ENCODE assay signal across 8 mouse cellular contexts in the genomic region with DNA sequence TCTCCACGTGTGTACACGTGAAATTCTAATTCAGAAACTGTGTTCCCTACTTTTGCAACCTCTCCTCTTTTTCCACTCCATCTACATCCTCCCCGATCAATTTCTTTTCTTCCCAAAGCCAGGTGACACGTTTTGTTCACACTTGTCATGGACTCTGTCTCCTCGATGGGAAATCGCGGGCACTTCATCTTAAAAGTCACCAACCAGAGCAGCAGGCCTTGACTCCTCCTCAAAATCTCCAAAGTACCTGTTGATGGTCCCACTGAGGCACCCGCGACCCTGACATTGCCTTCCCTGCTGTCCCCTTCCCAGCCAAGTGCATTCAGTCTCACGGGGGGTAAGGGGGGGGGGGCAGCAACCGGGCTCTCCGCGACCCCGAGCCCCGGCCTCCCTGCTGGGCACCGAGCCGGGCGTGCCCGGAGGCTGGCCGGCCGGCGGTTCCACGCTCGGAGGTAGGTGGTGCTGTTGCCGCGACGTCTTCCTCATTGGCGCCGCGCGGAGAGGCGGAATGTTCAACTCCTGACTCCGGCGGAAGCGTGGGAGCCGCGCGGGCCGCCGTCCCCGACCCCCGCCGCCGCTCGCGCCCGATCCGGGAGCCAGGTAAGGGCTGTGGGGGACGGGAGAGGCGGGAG. TPM values are rescaled to one million over a fixed set of nuclear protein-coding genes. Genes with fewer than 3 reads are reported as not detected.
DNase-seq lines count a peak whose midpoint lies in the region; ATAC-seq and TF ChIP-seq lines count a peak whose summit lies in the region.

Gene Map3k20 (plus strand): TSS at position 382 of the 632 bp plus-strand sequence.

- no peaks in the 10 kb centered on the region for H3K9me3 ChIP-seq in embryonic facial prominence, embryonic 11.5 days (replicated peaks; ENCODE audit: control insufficient read depth, low read length)
- no peaks in the 10 kb centered on the region for H3K9me3 ChIP-seq in limb, embryonic 15.5 days
- H3K9me3 ChIP-seq in midbrain, embryonic 16.5 days (replicated peaks; ENCODE audit: control insufficient read depth, low read length, poor library complexity, severe bottlenecking): no peaks in the 10 kb centered on the region
- no peaks in the 10 kb centered on the region for H3K9me3 ChIP-seq in stomach, embryonic 14.5 days (ENCODE audit: control insufficient read depth, low read depth, low read length)

- under 1% methylated on average over 47 of the region's 50 CpGs for WGBS in embryonic facial prominence, embryonic 11.5 days
- WGBS in heart, adult 2 months: 1% methylated on average over 50 of the region's 50 CpGs
- 3% methylated on average over 48 of the region's 50 CpGs for WGBS in kidney, adult 2 months
- WGBS in limb, embryonic 15.5 days: 2% methylated on average over 47 of the region's 50 CpGs
- 2% methylated on average over 31 of the region's 50 CpGs for WGBS in midbrain, embryonic 16.5 days
- WGBS in stomach, embryonic 14.5 days: 2% methylated on average over 50 of the region's 50 CpGs

- H3K27me3 ChIP-seq in embryonic facial prominence, embryonic 11.5 days (ENCODE audit: control insufficient read depth, insufficient read depth, low read length): no peaks in the 10 kb centered on the region
- H3K27me3 ChIP-seq in heart, adult 2 months (ENCODE audit: control insufficient read depth, insufficient read depth, low read length): no peaks in the 10 kb centered on the region
- no peaks in the 10 kb centered on the region for H3K27me3 ChIP-seq in kidney, adult 2 months (replicated peaks; ENCODE audit: control insufficient read depth, insufficient read depth, low read length)
- H3K27me3 ChIP-seq in limb, embryonic 15.5 days: no peaks in the 10 kb centered on the region
- H3K27me3 ChIP-seq in midbrain, embryonic 16.5 days (ENCODE audit: control insufficient read depth, insufficient read depth, low read depth, low read length): 0 out of 2 replicates have a peak, but pooled peaks cover 4% of the 10 kb centered on the region
- no peaks in the 10 kb centered on the region for H3K27me3 ChIP-seq in stomach, embryonic 14.5 days (ENCODE audit: control insufficient read depth, insufficient read depth, low read length)

- ATAC-seq in embryonic facial prominence, embryonic 11.5 days (replicated peaks; ENCODE audit: insufficient number of reproducible peaks, low FRiP score, low TSS enrichment, low read depth): peak; percentile 52; the same call in 1 of the 2 replicates
- peak; percentile 61; the same call in 1 of the 2 replicates for ATAC-seq in limb, embryonic 15.5 days (ENCODE audit: insufficient number of reproducible peaks, low FRiP score, low TSS enrichment, low read depth)
- ATAC-seq in midbrain, embryonic 16.5 days: peak; percentile 80
- peak; percentile 83 for ATAC-seq in stomach, embryonic 14.5 days (ENCODE audit: insufficient number of reproducible peaks, insufficient read depth, low FRiP score, low read depth)

- DNase-seq in 3134 (ENCODE audit: extremely low read depth, insufficient read length, low spot score): peak; percentile 85
- peak; percentile 85 for DNase-seq in adrenal gland, adult 2 months
- peak; percentile 81 for DNase-seq in embryonic facial prominence, embryonic 11.5 days (ENCODE audit: low spot score)
- peak; percentile 87 for DNase-seq in heart, adult 2 months
- peak; percentile 75 for DNase-seq in kidney, adult 2 months

- peak within 1 kb of the TSS; percentile 78 for H3K9ac ChIP-seq in embryonic facial prominence, embryonic 11.5 days (replicated peaks; ENCODE audit: low read length)
- peak within 1 kb of the TSS; percentile 100 for H3K9ac ChIP-seq in heart, adult 2 months (ENCODE audit: low read depth, low read length)
- H3K9ac ChIP-seq in limb, embryonic 15.5 days: peak within 1 kb of the TSS; percentile 76
- H3K9ac ChIP-seq in midbrain, embryonic 16.5 days (ENCODE audit: low read depth, low read length): peak within 1 kb of the TSS; percentile 76
- H3K9ac ChIP-seq in stomach, embryonic 14.5 days (replicated peaks; ENCODE audit: low read depth, low read length): peak within 1 kb of the TSS; percentile 87

- TF ChIP-seq POLR2A in heart, adult 2 months (IDR thresholded peaks at IDR 0.05; ENCODE audit: insufficient read depth, low read depth, low read length): no peak
- TF ChIP-seq POLR2A in kidney, adult 2 months (IDR thresholded peaks at IDR 0.05; ENCODE audit: low read depth, low read length): no peak

- peak; percentile 78 for TF ChIP-seq CTCF in heart, adult 2 months (IDR thresholded peaks at IDR 0.05)
- TF ChIP-seq CTCF in kidney, adult 2 months (conservative IDR thresholded peaks at IDR 0.05; ENCODE audit: insufficient read depth, insufficient read length, low read depth, low read length): peak; percentile 43

- peaks cover 2% of the 10 kb centered on the region for H3K79me2 ChIP-seq in heart, adult 2 months (replicated peaks; ENCODE audit: control insufficient read depth, insufficient read depth, low read length)

- no peaks in the 10 kb centered on the region for H3K36me3 ChIP-seq in embryonic facial prominence, embryonic 11.5 days (replicated peaks; ENCODE audit: control insufficient read depth, insufficient read depth, low read depth, low read length)
- H3K36me3 ChIP-seq in heart, adult 2 months (ENCODE audit: control insufficient read depth, insufficient read depth, low read length): no peaks in the 10 kb centered on the region; the same call in none of the 2 replicates
- no peaks in the 10 kb centered on the region for H3K36me3 ChIP-seq in kidney, adult 2 months (ENCODE audit: control insufficient read depth, insufficient read depth, low read length)
- no peaks in the 10 kb centered on the region for H3K36me3 ChIP-seq in limb, embryonic 15.5 days
- no peaks in the 10 kb centered on the region for H3K36me3 ChIP-seq in midbrain, embryonic 16.5 days (ENCODE audit: control insufficient read depth, insufficient read depth, low read length)
- H3K36me3 ChIP-seq in stomach, embryonic 14.5 days (ENCODE audit: control insufficient read depth, insufficient read depth, low read length): no peaks in the 10 kb centered on the region

- H3K4me1 ChIP-seq in embryonic facial prominence, embryonic 11.5 days (ENCODE audit: control insufficient read depth, insufficient read depth, low read length): no peaks in the 10 kb centered on the region
- H3K4me1 ChIP-seq in heart, adult 2 months (ENCODE audit: control insufficient read depth, insufficient read depth, low read length): peaks cover 13% of the 10 kb centered on the region
- no peaks in the 10 kb centered on the region for H3K4me1 ChIP-seq in kidney, adult 2 months (ENCODE audit: control insufficient read depth, insufficient read depth, low read length)
- 0 out of 2 replicates have a peak, but pooled peaks cover 14% of the 10 kb centered on the region for H3K4me1 ChIP-seq in limb, embryonic 15.5 days
- H3K4me1 ChIP-seq in midbrain, embryonic 16.5 days (ENCODE audit: control insufficient read depth, insufficient read depth, low read length): peaks cover 7% of the 10 kb centered on the region; the same call in 1 of the 2 replicates
- H3K4me1 ChIP-seq in stomach, embryonic 14.5 days (ENCODE audit: control insufficient read depth, insufficient read depth, low read length): peaks cover 9% of the 10 kb centered on the region

- H3K4me3 ChIP-seq in embryonic facial prominence, embryonic 11.5 days (ENCODE audit: low read depth, low read length): peak within 1 kb of the TSS; percentile 62
- H3K4me3 ChIP-seq in heart, adult 2 months: peak within 1 kb of the TSS; percentile 74
- peak within 1 kb of the TSS; percentile 90 for H3K4me3 ChIP-seq in kidney, adult 2 months (ENCODE audit: insufficient read depth, low read depth, low read length)
- H3K4me3 ChIP-seq in limb, embryonic 15.5 days: peak within 1 kb of the TSS; percentile 71
- H3K4me3 ChIP-seq in midbrain, embryonic 16.5 days (ENCODE audit: low read depth, low read length): peak within 1 kb of the TSS; percentile 80
- peak within 1 kb of the TSS; percentile 76 for H3K4me3 ChIP-seq in stomach, embryonic 14.5 days (ENCODE audit: low read depth, low read length)

- TF ChIP-seq EP300 in heart, adult 2 months (IDR thresholded peaks at IDR 0.05; ENCODE audit: insufficient read depth, low read depth, low read length): no peak

- no peak within 1 kb of the TSS for H3K27ac ChIP-seq in embryonic facial prominence, embryonic 11.5 days (replicated peaks; ENCODE audit: low read depth, low read length)
- H3K27ac ChIP-seq in heart, adult 2 months: peak within 1 kb of the TSS; percentile 97
- no peak within 1 kb of the TSS for H3K27ac ChIP-seq in kidney, adult 2 months (ENCODE audit: insufficient read depth, low read depth, low read length)
- peak within 1 kb of the TSS; percentile 51 for H3K27ac ChIP-seq in limb, embryonic 15.5 days
- no peak within 1 kb of the TSS for H3K27ac ChIP-seq in midbrain, embryonic 16.5 days (ENCODE audit: low read length)
- peak within 1 kb of the TSS; percentile 58; the same call in 1 of the 2 replicates for H3K27ac ChIP-seq in stomach, embryonic 14.5 days (ENCODE audit: low read length)

- peak within 1 kb of the TSS; percentile 90 for H3K4me2 ChIP-seq in embryonic facial prominence, embryonic 11.5 days (ENCODE audit: low read depth, low read length)
- peak within 1 kb of the TSS; percentile 79 for H3K4me2 ChIP-seq in limb, embryonic 15.5 days
- peak within 1 kb of the TSS; percentile 95 for H3K4me2 ChIP-seq in midbrain, embryonic 16.5 days (ENCODE audit: low read length)
- H3K4me2 ChIP-seq in stomach, embryonic 14.5 days (replicated peaks; ENCODE audit: low read depth, low read length): peak within 1 kb of the TSS; percentile 66

- intact Hi-C loops in heart, adult 2 months (cut with DNase I): loop anchor here (1.0 to 5.0 kb wide), 2 partner anchors 48 to 105 kb away; no protein-coding TSS in a partner anchor

RNA-seq across cellular contexts. Expression of gene Map3k20, which starts in this region (rescaled TPM):
- 10 to 100 TPM; 25.8 to 27.3 TPM for total RNA-seq in adrenal gland, adult 2 months (2021)
- 3.3 and 5.1 TPM in 2 replicates for polyA plus RNA-seq in adrenal gland, adult 2 months (2012; rRNA removed)
- polyA plus RNA-seq in embryonic facial prominence, embryonic 11.5 days (2014; fragmentation: Nextera tagmentation; extraction: Ambion mirVana): 8.6 and 8.8 TPM in 2 replicates
- 100 to 1,000 TPM; 275 to 303 TPM for total RNA-seq in heart, adult 2 months (2021)
- 75.1 and 124 TPM in 2 replicates for polyA plus RNA-seq in heart, adult 2 months (2012; rRNA removed)
- polyA plus RNA-seq in kidney, adult 2 months (2012; rRNA removed): 7.0 and 8.3 TPM in 2 replicates
- polyA plus RNA-seq in limb, embryonic 15.5 days (2015; fragmentation: Nextera tagmentation; extraction: Ambion mirVana): 21.4 and 21.8 TPM in 2 replicates
- polyA plus RNA-seq in midbrain, embryonic 16.5 days (2015; fragmentation: Nextera tagmentation; extraction: Ambion mirVana): 4.4 and 5.1 TPM in 2 replicates
- 32.5 and 35.8 TPM in 2 replicates for polyA plus RNA-seq in stomach, embryonic 14.5 days (2014; fragmentation: Nextera tagmentation; extraction: Ambion mirVana)

Comparison
In these comparisons a context has a peak if more than half of its experiments do, and no peak if none do; other contexts are left out.
1. RNA of gene Map3k20 (total RNA-seq): 275 to 303 TPM in heart, adult 2 months; 25.8 to 27.3 TPM in adrenal gland, adult 2 months; every median in the first group is over 4 times any median in the second.
2. H3K27ac ChIP-seq: peak in heart, adult 2 months (single experiment), limb, embryonic 15.5 days (single experiment) and stomach, embryonic 14.5 days (single experiment); none in embryonic facial prominence, embryonic 11.5 days (single experiment), kidney, adult 2 months (single experiment) and midbrain, embryonic 16.5 days (single experiment).
3. Peak in every context shown above with its lines, with median percentiles within 50 percentile points of each other: DNase-seq, ATAC-seq, H3K4me2 ChIP-seq, H3K4me3 ChIP-seq and H3K9ac ChIP-seq.